Mouse (Mus musculus): ENCODE measurements around the gene Dera.

The Dera gene

GRCm38 (mm10) chr6:137887258-137887657, 132.9 kb downstream of the Dera start:
- no peak for DNase-seq (ENCODE audit: low spot score)

GRCm38 (mm10) chr6:137897671-137898070, 143.3 kb downstream of the Dera start:
- DNase-seq (ENCODE audit: low spot score): no peak

- DNase-seq (ENCODE audit: low spot score): no peak
Observed at GRCm38 (mm10) chr6:137901255-137901654, 146.9 kb downstream of the Dera start.

All from urinary bladder, postnatal 10 days (tissue).